Mouse (Mus musculus) neural tube, embryonic 11.5 days (tissue): ENCODE measurements at regions not wholly inside any gene's neighbourhood (a gene's known extent, or its start where the extent isn't known, plus 50 kb on each side); places are given as distances from the start of the nearest gene placed in this dataset.
A peak's percentile ranks its signal among the peaks of the same experiment; 100 is the strongest.

Source experiments
- ATAC-seq: fragments of 200-750 bp; cut with Nextera tagmentation; 2 replicates; pipeline ENCODE4 v1.8.0; 2017; ENCODE audit warnings: moderate number of reproducible peaks, mild to moderate bottlenecking, moderate TSS enrichment, moderate library complexity; ENCODE audit not compliant: insufficient read depth, low FRiP score, low TSS enrichment
- DNase-seq: peaks from one replicate; pipeline ENCODE4 v3.0.0-alpha.2; 2015; ENCODE audit warnings: low spot score
- H3K27ac ChIP-seq: fragments of 300-500 bp; sonication (generic); 2 replicates; pipeline ENCODE4 v1.5.1; 2014; ENCODE audit warnings: low read depth, mild to moderate bottlenecking, low read length
- H3K27me3 ChIP-seq: fragments of 300-500 bp; sonication (generic); 2 replicates; pipeline ENCODE4 v1.6.1; 2014; ENCODE audit warnings: mild to moderate bottlenecking, low read length, mixed read lengths; ENCODE audit not compliant: control insufficient read depth, insufficient read depth
- H3K36me3 ChIP-seq: fragments of 300-500 bp; sonication (generic); 2 replicates; pipeline ENCODE4 v1.6.1; 2014; ENCODE audit warnings: mild to moderate bottlenecking, low read length, moderate library complexity, mixed read lengths; ENCODE audit not compliant: control insufficient read depth, insufficient read depth
- H3K4me1 ChIP-seq: fragments of 300-500 bp; sonication (generic); 2 replicates; pipeline ENCODE4 v1.6.1; 2014; ENCODE audit warnings: low read length, mixed read lengths; ENCODE audit not compliant: control insufficient read depth, insufficient read depth
- H3K4me2 ChIP-seq: fragments of 300-500 bp; sonication (generic); 2 replicates; pipeline ENCODE4 v1.6.1; 2014; ENCODE audit warnings: low read depth, mild to moderate bottlenecking, moderate library complexity
- H3K4me3 ChIP-seq: fragments of 300-500 bp; sonication (generic); 2 replicates; pipeline ENCODE4 v1.5.1; 2014; ENCODE audit warnings: low read depth, low read length
- H3K9ac ChIP-seq: fragments of 300-500 bp; sonication (generic); 2 replicates; pipeline ENCODE4 v1.6.1; 2014; ENCODE audit warnings: mild to moderate bottlenecking, low read length
- H3K9me3 ChIP-seq: fragments of 300-500 bp; sonication (generic); 2 replicates; pipeline ENCODE4 v1.6.1; 2016; ENCODE audit warnings: low read length; ENCODE audit not compliant: control insufficient read depth
- WGBS: fragments of 180-500 bp; shearing (Covaris S2); extraction: QIAGEN DNeasy Blood & Tissue Kit; methylation state at CpG from one replicate; pipeline ENCODE4 v1.1.7; 2014; 5-methylcytosine and 5-hydroxymethylcytosine counted together

- Histone ChIP-seq H3K4me2 (no peak overlapping the region), H3K4me3 (no peak overlapping the region), H3K36me3 (no peaks in the 10 kb centered on the region), H3K9me3 (no peaks in the 10 kb centered on the region), H3K27ac (no peak overlapping the region), H3K9ac (no peak overlapping the region), H3K4me1 (no peaks in the 10 kb centered on the region), H3K27me3 (no peaks in the 10 kb centered on the region)
- 77% methylated on average over 2 of the region's 2 CpGs for WGBS
- DNase-seq (no peak), ATAC-seq (no peak)
These were observed 633.7 kb upstream of the Tpm3-rs7 start for GRCm38 (mm10) chr14:112680684-112681083.

GRCm38 (mm10) chr14:112686037-112686436 lies 628.4 kb upstream of the Tpm3-rs7 start:
- Histone ChIP-seq H3K4me2 (no peak overlapping the region), H3K36me3 (no peaks in the 10 kb centered on the region), H3K4me1 (no peaks in the 10 kb centered on the region), H3K27me3 (no peaks in the 10 kb centered on the region), H3K9ac (no peak overlapping the region), H3K9me3 (no peaks in the 10 kb centered on the region), H3K27ac (no peak overlapping the region), H3K4me3 (no peak overlapping the region)
- 84% methylated on average over 2 of the region's 2 CpGs for WGBS
- ATAC-seq: no peak
- no peak for DNase-seq

GRCm38 (mm10) chr14:112719513-112719912 lies 594.9 kb upstream of the Tpm3-rs7 start:
- no peaks in the 10 kb centered on the region for H3K27me3 ChIP-seq
- ATAC-seq (0 out of 2 replicates have a peak, but pooled peaks have one; percentile 45), DNase-seq (no peak)
- no peaks in the 10 kb centered on the region for H3K9me3 ChIP-seq
- 76% methylated on average over 10 of the region's 10 CpGs for WGBS
- no peaks in the 10 kb centered on the region for H3K36me3 ChIP-seq
- H3K4me3 ChIP-seq: no peak overlapping the region
- no peak overlapping the region for H3K27ac ChIP-seq
- no peaks in the 10 kb centered on the region for H3K4me1 ChIP-seq
- no peak overlapping the region for H3K4me2 ChIP-seq
- H3K9ac ChIP-seq: no peak overlapping the region
